Mouse (Mus musculus): ENCODE measurements at regions not wholly inside any gene's neighbourhood (a gene's known extent, or its start where the extent isn't known, plus 50 kb on each side); places are given as distances from the start of the nearest gene placed in this dataset.

- no peak for DNase-seq (ENCODE audit: low spot score)
These were observed 51.0 kb upstream of the Mrps10 start for GRCm38 (mm10) chr17:47317651-47318050.

GRCm38 (mm10) chr17:47313162-47313561 is 55.5 kb upstream of the Mrps10 start:
- DNase-seq (ENCODE audit: low spot score), result no peak

GRCm38 (mm10) chr17:47311272-47311671 is 57.4 kb upstream of the Mrps10 start:
- no peak for DNase-seq (ENCODE audit: low spot score)

- no peak for DNase-seq (ENCODE audit: low spot score)
These were observed 62.5 kb upstream of the Mrps10 start for GRCm38 (mm10) chr17:47306027-47306761.

GRCm38 (mm10) chr17:47304463-47305199 is 64.1 kb upstream of the Mrps10 start:
- peak; percentile 54 for DNase-seq (ENCODE audit: low spot score)

- DNase-seq (ENCODE audit: low spot score), result no peak
These were observed 65.1 kb upstream of the Mrps10 start for GRCm38 (mm10) chr17:47303600-47303999.

- no peak for DNase-seq (ENCODE audit: low spot score)
These were observed 70.2 kb upstream of the Mrps10 start for GRCm38 (mm10) chr17:47298396-47298919.

- DNase-seq (ENCODE audit: low spot score), result no peak
These were observed 70.7 kb upstream of the Mrps10 start for GRCm38 (mm10) chr17:47297965-47298364.

- no peak for DNase-seq (ENCODE audit: low spot score)
These were observed 71.8 kb upstream of the Mrps10 start for GRCm38 (mm10) chr17:47296709-47297450.

GRCm38 (mm10) chr17:47295315-47296011 is 73.2 kb upstream of the Mrps10 start:
- no peak for DNase-seq (ENCODE audit: low spot score)

- peak; percentile 52 for DNase-seq (ENCODE audit: low spot score)
These were observed 74.6 kb upstream of the Mrps10 start for GRCm38 (mm10) chr17:47294091-47294534.

- DNase-seq (ENCODE audit: low spot score), result no peak
These were observed 75.5 kb upstream of the Mrps10 start for GRCm38 (mm10) chr17:47293178-47293577.

GRCm38 (mm10) chr17:47291558-47291957 is 77.1 kb upstream of the Mrps10 start:
- no peak for DNase-seq (ENCODE audit: low spot score)

GRCm38 (mm10) chr17:47285616-47286015 is 83.1 kb upstream of the Mrps10 start:
- no peak for DNase-seq (ENCODE audit: low spot score)

- DNase-seq (ENCODE audit: low spot score), result no peak
These were observed 84.5 kb upstream of the Mrps10 start for GRCm38 (mm10) chr17:47284236-47284635.

GRCm38 (mm10) chr17:47283158-47283557 is 85.5 kb upstream of the Mrps10 start:
- DNase-seq (ENCODE audit: low spot score), result no peak

- DNase-seq (ENCODE audit: low spot score), result no peak
These were observed 86.2 kb upstream of the Mrps10 start for GRCm38 (mm10) chr17:47282476-47282875.

- DNase-seq (ENCODE audit: low spot score), result no peak
These were observed 90.8 kb upstream of the Mrps10 start for GRCm38 (mm10) chr17:47277890-47278289.

- no peak for DNase-seq (ENCODE audit: low spot score)
These were observed 92.0 kb upstream of the Mrps10 start for GRCm38 (mm10) chr17:47276639-47277038.

- no peak for DNase-seq (ENCODE audit: low spot score)
These were observed 92.8 kb upstream of the Mrps10 start for GRCm38 (mm10) chr17:47275796-47276311.

GRCm38 (mm10) chr17:47273309-47273708 is 95.4 kb upstream of the Mrps10 start:
- no peak for DNase-seq (ENCODE audit: low spot score)

Measured in retina, embryonic 14.5 days (tissue).